Mouse (Mus musculus) right cerebral cortex, postnatal 10 days (tissue): Measurements from ENCODE around the gene Zbtb22.
A peak's percentile ranks its signal among the peaks of the same experiment; 100 is the strongest.

ENCODE experiments used
- DNase-seq, 2 experiments: peaks; one replicate each; pipeline ENCODE4 v3.0.0; 2021; ENCODE audit warnings: low spot score in 2 of 2

The Zbtb22 gene

GRCm38 (mm10) chr17:33965082-33965845 is 49.6 kb downstream of the Zbtb22 start:
- DNase-seq = peak in 1 of 2 experiments; percentile 40

- DNase-seq = peak in 1 of 2 experiments; percentile 32
Measured at GRCm38 (mm10) chr17:33965846-33966550, 50.3 kb downstream of the Zbtb22 start.

- DNase-seq = peak; percentile 71 to 82
Measured at GRCm38 (mm10) chr17:33968489-33968888, 52.8 kb downstream of the Zbtb22 start.
